Mouse (Mus musculus) mouse embryonic stem cell (cell line): Measurements from ENCODE around the gene Pygm.

Experiments used
- in situ Hi-C, 2 experiments: fragments of 300-500 bp; cut with MboI; formaldehyde crosslinking; loops; 1 replicate in 1 of 2; 3 replicates in 1 of 2; pipeline ENCODE4 v1.14.3; 2019 to 2020; ENCODE audit warnings: low sequenced_read_pairs in 2 of 2, low pct_unique_long_range_greater_than_20kb in 1 of 2, mixed read lengths in 1 of 2; ENCODE audit not compliant: unreplicated experiment in 1 of 2

Pygm gene

DNA sequence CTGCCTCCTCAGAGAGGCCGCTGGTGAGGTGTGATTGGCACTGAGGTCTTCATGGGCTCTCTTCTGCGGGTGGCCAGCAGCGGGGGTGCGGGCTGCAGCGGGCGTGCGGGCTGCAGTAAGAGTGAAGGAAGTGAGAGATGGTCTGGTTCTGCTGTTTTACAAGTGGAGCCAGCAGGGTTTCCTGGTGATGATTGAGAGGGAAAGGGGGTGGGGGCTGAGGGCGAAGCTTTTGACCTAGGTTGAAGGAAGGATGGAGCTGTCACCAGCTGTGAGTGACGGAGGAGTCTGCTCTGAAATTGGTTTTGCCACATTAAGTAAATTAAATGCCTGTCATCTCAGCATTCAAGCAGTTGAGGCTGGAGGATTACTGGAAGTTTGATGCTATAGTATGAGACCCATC is 35.5 kb upstream of the Pygm start:
- in situ Hi-C loops: loop anchor here in 1 of 2 experiments (25.0 kb wide), 1 partner anchor 386 kb away; the partner anchor contains the start of gene Pola2

DNA sequence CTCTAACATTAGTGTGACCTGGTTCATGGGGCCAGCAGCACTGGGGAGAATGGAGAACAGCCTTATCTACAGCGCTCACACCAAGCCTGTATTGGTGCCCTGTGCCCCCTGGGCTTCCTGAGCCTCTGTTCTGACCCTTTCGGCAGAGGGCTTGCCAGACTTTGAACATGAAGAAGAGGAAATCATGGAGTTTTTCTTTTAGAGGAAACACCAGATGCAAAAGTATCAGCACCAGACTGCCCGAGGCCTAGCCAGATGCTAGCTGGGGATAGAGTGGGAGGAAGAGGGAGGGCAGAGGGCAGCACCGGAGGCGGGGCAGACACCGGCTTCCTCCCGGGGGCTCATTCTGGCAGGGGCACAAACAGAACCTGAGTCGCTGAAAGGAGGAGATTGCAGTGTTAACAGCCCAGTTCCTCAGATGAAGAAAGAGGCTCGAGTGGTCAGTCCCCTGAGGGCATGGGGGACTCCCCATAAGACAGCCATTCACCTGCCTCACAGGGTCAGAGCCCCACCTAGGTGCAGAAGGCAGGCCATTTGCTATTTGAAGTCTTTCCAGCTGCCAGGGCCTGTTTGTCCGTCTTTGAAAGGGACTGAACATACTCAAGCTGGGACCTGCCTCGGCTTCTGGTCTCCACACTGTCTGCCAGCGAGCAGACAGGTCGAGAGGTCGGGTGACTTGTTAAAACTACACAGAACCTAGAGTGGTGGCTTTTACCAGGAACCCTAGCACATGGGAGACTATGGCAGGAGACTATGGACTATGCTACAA is 34.8 kb upstream of the Pygm start:
- in situ Hi-C loops: loop anchor here in 1 of 2 experiments (25.0 kb wide), 1 partner anchor 387 kb away; the partner anchor contains the start of gene Pola2

DNA sequence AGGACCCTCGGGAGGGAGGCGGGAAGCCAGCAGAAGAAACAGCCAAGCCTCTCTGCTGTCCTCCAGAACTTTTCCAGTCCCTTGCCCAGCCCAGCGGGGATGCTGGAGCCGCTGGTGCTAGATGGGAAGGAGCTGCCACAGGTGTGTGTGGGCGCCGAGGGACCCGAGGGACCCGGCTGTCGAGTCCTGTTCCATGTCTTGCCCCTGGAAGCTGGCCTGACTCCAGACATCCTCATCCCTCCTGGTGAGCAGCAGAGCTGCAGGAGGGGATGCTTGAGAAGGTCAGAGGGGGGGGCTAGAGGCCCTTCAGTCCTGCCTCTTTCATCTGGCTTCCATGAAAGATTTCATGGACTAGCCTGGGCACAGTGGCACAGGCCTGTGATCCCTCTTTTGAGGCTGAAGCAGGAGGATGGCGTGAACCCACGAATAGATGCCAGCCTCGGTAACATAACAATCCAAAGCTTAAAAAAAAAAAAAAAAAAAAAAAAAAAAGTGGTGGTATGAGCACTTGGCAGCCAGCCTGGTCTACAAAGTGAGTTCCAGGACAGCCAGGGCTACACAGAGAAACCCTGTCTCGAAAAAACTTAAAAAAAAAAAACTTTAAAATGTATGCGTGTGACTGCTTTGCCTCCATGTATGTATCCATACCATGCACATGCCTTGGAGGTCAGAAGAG is 32.6 kb upstream of the Pygm start:
- in situ Hi-C loops: no loop called here

DNA sequence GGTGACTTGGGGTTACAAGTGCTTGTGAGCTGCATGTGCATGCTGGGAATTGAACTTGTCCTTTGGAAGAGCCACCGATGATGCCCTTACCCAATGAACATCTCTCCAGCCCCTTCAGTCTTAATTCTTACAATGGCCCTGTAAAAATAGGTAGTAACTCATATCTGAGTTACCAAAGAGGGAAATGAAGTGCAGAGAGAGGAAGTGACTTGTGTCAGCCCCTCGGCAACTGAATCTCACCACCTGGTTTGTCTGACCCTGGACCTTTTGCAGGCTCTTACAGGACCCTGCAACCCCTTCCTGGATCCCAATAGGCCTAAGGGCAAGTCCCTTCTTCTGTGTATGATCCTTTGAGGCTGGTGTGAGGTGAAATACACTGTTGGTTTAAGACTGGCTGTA is 32.1 kb upstream of the Pygm start:
- in situ Hi-C loops: no loop called here

DNA sequence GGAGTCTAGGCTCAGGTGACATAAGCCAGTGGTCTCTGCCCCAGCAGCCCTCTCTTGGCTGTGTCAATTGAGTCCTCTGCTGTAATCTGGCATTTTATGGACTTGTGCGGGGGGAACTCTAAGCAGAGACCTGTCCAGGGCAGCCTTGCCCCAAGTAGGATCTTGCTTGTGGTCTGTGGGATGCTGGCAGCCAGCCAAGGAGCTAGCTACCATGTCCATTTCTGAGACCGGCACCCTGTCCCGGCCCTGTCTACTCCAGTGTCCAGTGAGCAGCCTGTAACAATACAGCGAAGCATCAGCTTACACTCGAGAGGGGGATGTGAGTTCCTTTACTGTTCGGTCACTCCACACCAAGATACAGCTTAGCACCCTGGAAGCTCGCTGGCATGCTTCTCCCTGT is 30.2 kb upstream of the Pygm start:
- in situ Hi-C loops: no loop called here

DNA sequence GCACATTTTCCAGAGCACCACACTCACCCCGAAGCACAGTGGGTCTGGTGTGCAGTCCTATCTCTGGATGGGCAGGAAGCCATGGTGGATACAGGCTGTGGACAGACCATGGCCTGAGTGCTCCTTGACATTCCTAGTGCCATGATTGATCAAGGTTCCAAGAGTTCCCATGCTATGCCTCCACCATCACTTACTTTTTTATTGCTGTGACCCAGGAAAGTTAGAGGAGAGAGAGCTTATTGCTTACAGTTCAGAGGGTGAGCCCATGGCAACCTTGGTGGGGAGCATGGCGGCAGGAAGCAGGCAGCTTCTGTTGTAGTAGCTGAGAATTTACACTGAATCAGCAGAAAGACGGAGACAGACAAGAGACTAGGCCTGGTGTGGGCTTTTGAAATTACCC is 22.9 kb upstream of the Pygm start:
- in situ Hi-C loops: no loop called here

DNA sequence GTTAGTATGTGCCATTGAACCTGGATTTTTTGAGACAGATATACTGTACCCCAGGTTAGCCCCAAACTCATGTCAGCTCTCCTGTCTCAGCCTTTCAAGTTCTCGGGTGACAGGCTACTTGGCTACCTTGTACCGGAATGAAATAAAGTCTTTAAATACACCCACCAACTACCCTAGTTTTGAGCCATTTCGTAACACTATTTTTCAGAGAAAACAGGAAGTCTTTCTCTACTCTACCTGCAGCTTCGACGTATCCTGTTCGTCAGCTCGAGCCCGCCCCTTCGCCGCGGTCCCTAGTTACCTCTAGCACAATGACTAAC is 21.1 kb upstream of the Pygm start:
- in situ Hi-C loops: no loop called here

DNA sequence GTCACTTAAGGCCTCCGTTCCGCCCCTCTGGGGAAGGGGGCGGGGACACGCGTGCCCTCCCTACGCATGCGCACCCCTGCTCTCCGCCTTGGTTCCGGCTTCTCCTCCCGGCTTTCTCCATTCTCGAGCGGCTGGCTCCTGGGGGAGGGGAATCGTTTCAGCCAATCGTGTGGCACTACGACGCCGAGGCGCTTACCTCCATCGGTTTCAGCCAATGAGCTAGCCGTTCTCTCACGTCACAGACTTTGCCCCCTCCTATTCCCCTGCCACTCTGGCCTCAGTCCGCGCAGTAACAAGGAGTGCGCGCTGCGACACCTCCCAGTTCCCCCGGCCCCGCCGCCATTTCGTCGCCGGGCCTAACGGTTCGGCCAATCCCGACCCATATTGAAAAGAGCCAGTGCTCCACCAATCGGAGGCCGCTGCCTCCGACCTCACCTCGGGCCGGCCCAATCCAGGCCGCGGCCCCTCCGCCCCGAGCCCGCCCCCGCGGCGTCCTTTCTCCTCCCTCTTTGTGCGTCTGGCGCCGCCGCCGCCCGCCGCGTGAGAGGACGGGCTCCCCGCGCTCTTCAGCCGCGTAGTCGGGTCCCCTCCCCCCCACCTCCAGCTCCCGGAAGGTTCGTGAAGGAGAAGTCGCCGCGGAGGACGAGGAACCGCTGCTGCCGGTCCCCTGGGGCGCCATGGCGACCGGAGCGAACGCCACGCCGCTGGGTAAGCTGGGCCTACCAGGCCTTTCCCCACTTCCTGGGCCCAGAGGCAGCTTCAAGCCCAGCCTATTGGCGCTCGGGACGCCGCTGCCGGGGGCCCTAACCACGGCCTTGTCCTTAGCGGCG is 20.6 kb upstream of the Pygm start, which contains the start of gene Sf1:
Sf1 (plus strand) TSS at position 280 of the 830 bp plus-strand sequence.
- in situ Hi-C loops: no loop called here

DNA sequence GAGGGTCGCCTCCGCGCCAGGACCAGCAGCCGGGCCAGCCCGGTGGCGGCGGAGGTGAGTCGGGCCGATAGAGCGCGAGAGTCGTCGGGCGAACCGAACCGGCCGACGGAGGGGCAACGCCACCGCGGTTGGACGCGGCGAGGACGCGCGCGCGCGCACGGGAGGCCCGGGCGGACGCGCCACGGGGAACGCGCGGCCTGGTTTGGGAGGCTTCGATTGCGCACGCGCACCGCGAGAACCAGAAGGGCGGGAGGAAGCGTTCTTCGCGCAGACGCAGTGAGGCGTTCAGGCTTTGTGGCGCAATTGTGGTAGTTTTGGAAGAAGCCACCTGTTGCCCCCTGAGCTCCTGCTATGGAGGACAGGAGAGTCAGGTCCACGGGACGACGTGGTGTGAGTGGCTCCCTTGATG is 19.9 kb upstream of the Pygm start:
- in situ Hi-C loops: no loop called here

DNA sequence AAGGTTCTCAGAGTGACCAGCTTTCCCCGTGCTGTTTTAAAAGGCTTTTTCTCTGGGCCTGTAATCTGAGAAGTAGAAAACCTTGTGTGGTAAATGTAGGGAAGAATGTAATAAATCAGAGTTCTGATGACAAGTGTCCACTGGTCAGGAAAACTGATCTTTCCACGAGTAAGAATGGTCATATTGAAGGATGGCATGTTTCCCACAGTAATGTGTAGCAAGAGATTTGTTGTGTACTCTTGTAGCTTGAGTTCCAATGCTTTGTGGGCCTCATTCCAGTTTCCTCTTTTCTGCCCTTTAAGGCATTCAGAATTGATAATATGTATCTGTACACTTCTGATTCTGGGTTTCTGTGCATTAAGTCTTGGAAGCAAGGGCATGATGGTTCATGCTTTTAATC is 19.4 kb upstream of the Pygm start:
- in situ Hi-C loops: no loop called here

DNA sequence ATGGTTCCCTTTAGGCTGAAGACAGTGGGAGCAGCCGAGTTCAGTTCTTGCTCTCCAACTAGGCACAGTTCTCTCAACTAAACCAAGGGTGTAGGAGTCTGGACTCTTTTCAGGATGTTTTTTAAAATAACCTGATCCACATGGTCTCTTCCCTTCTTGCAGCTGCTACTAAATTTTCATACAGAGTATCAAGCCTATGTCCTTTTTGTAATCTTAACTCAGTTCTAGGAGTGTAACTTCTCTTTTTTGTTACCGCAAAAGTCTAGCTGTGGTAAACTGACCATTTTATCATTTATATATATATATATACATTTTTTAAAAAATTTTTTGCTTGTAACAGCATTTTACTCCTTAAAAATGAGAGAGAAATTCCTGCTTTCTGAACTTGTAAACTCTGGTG is 14.0 kb upstream of the Pygm start:
- in situ Hi-C loops: no loop called here

DNA sequence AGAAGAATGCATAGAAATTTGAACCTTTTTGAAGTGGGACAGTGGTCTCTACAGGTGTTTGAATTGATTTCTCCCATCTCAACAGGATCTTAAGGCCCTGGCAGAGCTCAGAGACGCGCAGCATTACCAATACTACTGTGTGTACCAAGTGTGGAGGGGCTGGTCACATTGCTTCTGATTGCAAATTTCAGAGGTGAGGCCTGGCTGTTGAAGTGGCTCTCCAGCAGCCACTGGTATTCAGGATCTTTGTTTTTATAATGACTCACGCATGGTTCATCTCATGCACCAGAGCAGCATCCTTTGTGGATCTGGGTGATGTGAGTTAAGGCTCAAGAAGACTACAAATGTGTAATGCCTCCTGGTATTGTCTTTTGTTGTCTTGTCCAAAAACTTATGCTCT is 11.8 kb upstream of the Pygm start:
- in situ Hi-C loops: no loop called here

DNA sequence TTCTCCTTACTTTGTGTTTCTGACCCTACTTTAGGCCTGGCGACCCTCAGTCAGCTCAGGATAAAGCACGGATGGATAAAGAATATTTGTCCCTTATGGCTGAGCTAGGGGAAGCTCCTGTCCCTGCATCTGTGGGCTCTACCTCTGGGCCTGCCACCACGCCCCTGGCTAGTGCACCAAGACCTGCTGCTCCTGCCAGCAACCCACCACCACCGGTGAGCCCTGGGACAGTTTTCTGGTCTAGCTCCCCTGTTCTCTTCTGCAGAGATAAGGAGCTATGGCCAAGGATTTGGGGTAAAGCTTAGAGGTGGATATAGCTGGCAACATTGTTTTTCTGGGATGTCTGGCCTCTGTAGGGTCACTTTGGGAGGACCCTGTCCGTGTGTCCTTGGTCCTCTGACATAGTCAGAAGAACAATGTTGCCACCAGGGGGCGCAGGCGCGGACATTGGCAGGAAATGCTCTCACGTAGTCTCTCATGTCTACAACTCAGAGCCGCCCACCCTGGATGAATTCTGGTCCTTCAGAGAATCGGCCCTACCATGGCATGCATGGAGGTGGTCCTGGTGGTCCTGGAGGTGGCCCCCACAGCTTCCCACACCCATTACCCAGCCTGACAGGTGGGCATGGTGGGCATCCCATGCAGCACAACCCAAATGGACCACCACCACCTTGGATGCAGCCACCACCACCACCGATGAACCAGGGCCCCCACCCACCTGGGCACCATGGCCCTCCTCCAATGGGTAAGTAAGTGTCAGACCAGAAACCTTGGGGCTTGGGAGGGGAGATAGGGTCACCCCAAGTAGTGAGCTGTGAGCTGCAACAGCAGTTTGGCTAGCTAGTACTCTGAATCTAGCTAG is 10.4 kb upstream of the Pygm start:
- in situ Hi-C loops: no loop called here

DNA sequence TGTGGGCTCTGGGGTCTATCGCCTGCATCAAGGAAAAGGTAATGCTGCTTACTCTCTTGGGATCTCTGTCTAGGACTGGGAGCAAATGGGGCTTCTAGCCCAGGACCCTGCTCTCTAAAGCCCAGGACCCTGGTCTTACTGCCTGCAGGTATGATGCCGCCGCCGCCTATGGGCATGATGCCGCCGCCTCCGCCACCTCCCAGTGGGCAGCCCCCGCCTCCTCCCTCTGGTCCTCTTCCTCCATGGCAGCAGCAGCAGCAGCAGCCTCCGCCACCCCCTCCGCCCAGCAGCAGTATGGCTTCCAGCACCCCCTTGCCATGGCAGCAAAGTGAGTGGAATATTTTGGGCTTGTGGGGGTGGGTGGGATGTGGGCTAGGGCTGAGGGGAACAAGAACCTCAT is 9.6 kb upstream of the Pygm start:
- in situ Hi-C loops: no loop called here

DNA sequence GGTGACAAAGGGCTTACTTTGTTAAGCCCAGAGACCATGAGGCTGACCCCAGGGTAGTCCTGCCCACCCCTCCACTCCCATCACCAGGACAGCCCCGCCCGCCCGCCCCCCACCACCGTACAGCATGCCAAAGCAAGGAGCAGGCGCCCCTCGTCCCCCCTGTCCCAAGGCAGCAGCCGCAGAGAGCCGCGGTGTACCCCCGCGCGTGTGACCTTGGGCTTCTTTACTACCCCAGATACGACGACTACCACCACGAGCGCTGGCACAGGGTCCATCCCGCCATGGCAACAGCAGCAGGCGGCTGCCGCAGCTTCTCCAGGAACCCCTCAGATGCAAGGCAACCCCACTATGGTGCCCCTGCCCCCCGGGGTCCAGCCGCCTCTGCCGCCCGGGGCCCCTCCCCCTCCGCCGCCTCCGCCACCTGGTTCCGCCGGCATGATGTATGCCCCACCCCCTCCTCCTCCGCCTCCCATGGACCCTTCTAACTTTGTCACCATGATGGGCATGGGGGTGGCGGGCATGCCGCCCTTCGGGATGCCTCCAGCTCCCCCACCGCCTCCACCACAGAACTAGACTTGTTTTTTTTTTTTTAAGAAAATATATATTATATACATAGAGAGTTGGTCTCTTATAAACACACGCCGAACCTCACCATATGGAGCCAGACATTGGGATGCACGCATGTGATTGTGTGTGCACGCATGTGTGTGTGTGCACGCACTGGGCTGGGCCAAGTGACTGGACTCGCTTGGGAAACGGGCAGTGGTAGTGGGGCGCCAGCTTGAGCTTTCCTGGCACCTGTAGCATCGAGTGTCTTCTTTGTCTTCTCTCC is 8.6 kb upstream of the Pygm start:
- in situ Hi-C loops: no loop called here

DNA sequence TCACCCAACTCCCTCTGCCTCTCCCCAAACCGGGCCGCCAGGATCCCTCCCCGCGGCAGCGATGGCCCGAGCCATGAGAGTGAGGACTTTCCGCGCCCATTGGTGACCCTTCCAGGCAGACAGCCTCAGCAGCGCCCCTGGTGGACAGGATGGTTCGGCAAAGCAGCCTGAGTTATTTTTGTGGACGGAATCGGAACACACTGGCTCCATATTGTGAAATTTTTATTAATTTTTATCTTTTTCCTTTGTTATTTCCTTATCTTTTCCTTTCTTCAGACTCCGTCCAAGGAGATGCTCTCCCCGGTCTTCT is 8.0 kb upstream of the Pygm start:
- in situ Hi-C loops: no loop called here

DNA sequence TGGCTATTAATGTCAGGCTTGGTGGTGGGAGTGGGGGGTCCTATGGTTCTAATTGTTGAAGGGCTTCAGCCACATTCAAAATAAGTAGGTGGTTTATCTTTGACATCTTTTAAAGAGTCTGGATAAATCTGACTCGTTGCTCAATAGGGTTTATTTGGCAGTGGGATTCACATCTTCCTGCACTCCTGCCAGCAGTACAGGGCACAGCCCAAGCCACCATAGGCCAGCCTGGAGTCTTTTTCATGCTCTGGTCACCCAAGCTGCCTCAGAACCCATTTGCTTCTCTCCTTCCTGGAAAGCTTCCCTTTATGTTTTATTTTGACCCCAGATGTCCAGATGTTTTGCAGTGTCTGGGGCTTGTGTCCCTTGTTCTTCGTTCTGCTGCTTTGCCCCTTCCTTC is 7.6 kb upstream of the Pygm start:
- in situ Hi-C loops: no loop called here
